Mouse (Mus musculus) heart, embryonic 16.5 days (tissue): ENCODE results near the gene Tlr6. TPM values are rescaled to one million over a fixed set of nuclear protein-coding genes. Genes with fewer than 3 reads are reported as not detected.
A peak's percentile ranks its signal among the peaks of the same experiment; 100 is the strongest.

Experiments
- ATAC-seq: fragments of 200-750 bp; cut with Nextera tagmentation; replicated peaks from 2 replicates; pipeline ENCODE4 v1.8.0; 2017; ENCODE audit warnings: moderate number of reproducible peaks; ENCODE audit not compliant: insufficient read depth, low FRiP score; ENCODE audit errors: extremely low read depth
- H3K27ac ChIP-seq: fragments of 300-500 bp; sonication (generic); 2 replicates; pipeline ENCODE4 v1.5.1; 2014; ENCODE audit warnings: mild to moderate bottlenecking, low read length, control low read depth, moderate library complexity
- H3K27me3 ChIP-seq: fragments of 300-500 bp; sonication (generic); 2 replicates; pipeline ENCODE4 v1.6.1; 2014; ENCODE audit warnings: low read length, mixed read lengths; ENCODE audit not compliant: control insufficient read depth, insufficient read depth
- H3K36me3 ChIP-seq: fragments of 300-500 bp; sonication (generic); 2 replicates; pipeline ENCODE4 v1.6.1; 2014; ENCODE audit not compliant: control insufficient read depth, insufficient read depth
- H3K4me1 ChIP-seq: fragments of 300-500 bp; sonication (generic); 2 replicates; pipeline ENCODE4 v1.6.1; 2014; ENCODE audit warnings: low read length, mixed read lengths; ENCODE audit not compliant: control insufficient read depth, insufficient read depth
- H3K4me2 ChIP-seq: fragments of 300-500 bp; sonication (generic); 2 replicates; pipeline ENCODE4 v1.6.1; 2014; ENCODE audit warnings: low read depth, mild to moderate bottlenecking, control low read depth, low read length
- H3K4me3 ChIP-seq: fragments of 300-500 bp; sonication (generic); 2 replicates; pipeline ENCODE4 v1.5.1; 2014; ENCODE audit warnings: mild to moderate bottlenecking, control low read depth, low read length
- H3K9ac ChIP-seq: fragments of 300-500 bp; sonication (generic); 2 replicates; pipeline ENCODE4 v1.6.1; 2014; ENCODE audit warnings: low read length, control low read depth
- H3K9me3 ChIP-seq: fragments of 300-500 bp; sonication (generic); replicated peaks from 2 replicates; pipeline ENCODE4 v1.6.1; 2016; ENCODE audit warnings: low read length; ENCODE audit not compliant: control insufficient read depth
- WGBS: fragments of 180-500 bp; shearing (Covaris S2); extraction: QIAGEN DNeasy Blood & Tissue Kit; methylation state at CpG from one replicate; pipeline ENCODE4 v1.1.7; 2014; 5-methylcytosine and 5-hydroxymethylcytosine counted together
- polyA plus RNA-seq: library from polyadenylated mRNA; unstranded; fragments of >200 nt; fragmentation: Nextera tagmentation; extraction: Ambion mirVana; gene quantifications from 2 replicates; pipeline ENCODE4 v1.2.1, GENCODE M21; 2015

Gene Tlr6
- polyA plus RNA-seq = 0.50 and 0.62 TPM in 2 replicates

GRCm38 (mm10) chr5:64959843-64960230 lies at the start of gene Tlr6:
TSS of gene Tlr6 (minus strand) at chr5:64960097.
- no peaks in the 10 kb centered on the region for H3K27me3 ChIP-seq
- peak within 1 kb of the TSS; percentile 26; the same call in 1 of the 2 replicates for H3K4me2 ChIP-seq
- 74% methylated on average over 13 of the region's 13 CpGs for WGBS
- H3K4me1 ChIP-seq = no peaks in the 10 kb centered on the region
- H3K9me3 ChIP-seq = no peaks in the 10 kb centered on the region
- no peak within 1 kb of the TSS for H3K27ac ChIP-seq
- H3K36me3 ChIP-seq = no peaks in the 10 kb centered on the region
- peak within 1 kb of the TSS; percentile 3 for H3K4me3 ChIP-seq
- H3K9ac ChIP-seq = no peak within 1 kb of the TSS
- no peak for ATAC-seq

GRCm38 (mm10) chr5:65006011-65006491 lies 46.2 kb upstream of the Tlr6 start:
- H3K9ac ChIP-seq = no peak overlapping the region
- ATAC-seq = no peak
- no peaks in the 10 kb centered on the region; the same call in 1 of the 2 replicates for H3K9me3 ChIP-seq
- H3K27me3 ChIP-seq = no peaks in the 10 kb centered on the region
- H3K4me2 ChIP-seq = no peak overlapping the region
- no peak overlapping the region for H3K27ac ChIP-seq
- no peak overlapping the region for H3K4me3 ChIP-seq
- H3K4me1 ChIP-seq = no peaks in the 10 kb centered on the region
- 36% methylated on average over 4 of the region's 4 CpGs for WGBS
- peaks cover 24% of the 10 kb centered on the region for H3K36me3 ChIP-seq

GRCm38 (mm10) chr5:65005251-65005650 lies 45.4 kb upstream of the Tlr6 start:
- Histone ChIP-seq H3K4me3 (no peak overlapping the region), H3K9ac (no peak overlapping the region), H3K27ac (no peak overlapping the region), H3K36me3 (peaks cover 16% of the 10 kb centered on the region), H3K4me2 (no peak overlapping the region), H3K4me1 (no peaks in the 10 kb centered on the region), H3K27me3 (no peaks in the 10 kb centered on the region), H3K9me3 (no peaks in the 10 kb centered on the region)
- 91% methylated on average over 4 of the region's 4 CpGs for WGBS
- ATAC-seq = no peak

- ATAC-seq = no peak
- Histone ChIP-seq H3K27me3 (no peaks in the 10 kb centered on the region), H3K4me2 (no peak overlapping the region), H3K4me3 (no peak overlapping the region), H3K4me1 (no peaks in the 10 kb centered on the region), H3K9me3 (no peaks in the 10 kb centered on the region), H3K27ac (no peak overlapping the region), H3K36me3 (peaks cover 3% of the 10 kb centered on the region), H3K9ac (no peak overlapping the region)
- WGBS = 78% methylated on average over 7 of the region's 7 CpGs
Observed at GRCm38 (mm10) chr5:65003946-65004535, 44.1 kb upstream of the Tlr6 start.

GRCm38 (mm10) chr5:65002940-65003824 lies 43.3 kb upstream of the Tlr6 start:
- no peak overlapping the region for H3K4me3 ChIP-seq
- WGBS = 61% methylated on average over 10 of the region's 10 CpGs
- H3K9ac ChIP-seq = no peak overlapping the region
- ATAC-seq = no peak
- H3K4me2 ChIP-seq = no peak overlapping the region
- H3K27me3 ChIP-seq = no peaks in the 10 kb centered on the region
- peaks cover 3% of the 10 kb centered on the region; the same call in 1 of the 2 replicates for H3K36me3 ChIP-seq
- no peaks in the 10 kb centered on the region for H3K9me3 ChIP-seq
- no peak overlapping the region for H3K27ac ChIP-seq
- no peaks in the 10 kb centered on the region for H3K4me1 ChIP-seq

- no peak overlapping the region for H3K27ac ChIP-seq
- H3K9me3 ChIP-seq = no peaks in the 10 kb centered on the region
- H3K9ac ChIP-seq = no peak overlapping the region
- peaks cover 18% of the 10 kb centered on the region; the same call in 1 of the 2 replicates for H3K36me3 ChIP-seq
- 93% methylated on average over 2 of the region's 2 CpGs for WGBS
- H3K27me3 ChIP-seq = no peaks in the 10 kb centered on the region
- H3K4me1 ChIP-seq = peaks cover 3% of the 10 kb centered on the region; the same call in 1 of the 2 replicates
- H3K4me3 ChIP-seq = no peak overlapping the region
- no peak for ATAC-seq
- H3K4me2 ChIP-seq = no peak overlapping the region
Observed at GRCm38 (mm10) chr5:64995408-64995807, 35.5 kb upstream of the Tlr6 start.

GRCm38 (mm10) chr5:64992540-64992939 lies 32.6 kb upstream of the Tlr6 start:
- Histone ChIP-seq H3K36me3 (peaks cover 11% of the 10 kb centered on the region; the same call in 1 of the 2 replicates), H3K27me3 (no peaks in the 10 kb centered on the region), H3K27ac (no peak overlapping the region), H3K4me2 (no peak overlapping the region), H3K4me1 (peaks cover 12% of the 10 kb centered on the region), H3K9ac (no peak overlapping the region), H3K4me3 (no peak overlapping the region), H3K9me3 (no peaks in the 10 kb centered on the region)
- no peak for ATAC-seq
- WGBS = 37% methylated on average over 8 of the region's 8 CpGs

- no peak overlapping the region for H3K4me2 ChIP-seq
- no peaks in the 10 kb centered on the region for H3K27me3 ChIP-seq
- no peak for ATAC-seq
- H3K4me1 ChIP-seq = peaks cover 12% of the 10 kb centered on the region
- H3K4me3 ChIP-seq = no peak overlapping the region
- no peak overlapping the region for H3K27ac ChIP-seq
- H3K9ac ChIP-seq = no peak overlapping the region
- H3K36me3 ChIP-seq = peaks cover 3% of the 10 kb centered on the region; the same call in 1 of the 2 replicates
- WGBS = 90% methylated on average over 1 of the region's 1 CpGs
- H3K9me3 ChIP-seq = no peaks in the 10 kb centered on the region
Observed at GRCm38 (mm10) chr5:64989940-64990339, 30.0 kb upstream of the Tlr6 start.

GRCm38 (mm10) chr5:64985971-64986370 lies 26.1 kb upstream of the Tlr6 start:
- Histone ChIP-seq H3K27ac (no peak overlapping the region), H3K4me2 (no peak overlapping the region), H3K4me1 (peaks cover 9% of the 10 kb centered on the region), H3K9me3 (no peaks in the 10 kb centered on the region), H3K27me3 (no peaks in the 10 kb centered on the region), H3K9ac (no peak overlapping the region), H3K36me3 (peaks cover 13% of the 10 kb centered on the region), H3K4me3 (no peak overlapping the region)
- ATAC-seq = no peak
- WGBS = 46% methylated on average over 7 of the region's 7 CpGs
